11 mouse cellular contexts compared by ENCODE assay signal in genomic region chr16:90710313-90710712, GRCm38 (mm10). TPM values are rescaled to one million over a fixed set of nuclear protein-coding genes. Genes with fewer than 3 reads are reported as not detected.
DNase-seq lines count a peak whose midpoint lies in the region; ATAC-seq and TF ChIP-seq lines count a peak whose summit lies in the region.
"Had no signal": no experiment of that assay in that cellular context is flagged by ENCODE, and none has a peak within 500 bp of the region (broad histone marks: within the 10 kb centered on the region; RNA-seq: fewer than 3 reads in every experiment).

No protein-coding gene starts in this region.

- H3K27ac ChIP-seq in heart, embryonic 12.5 days (ENCODE audit: poor library complexity, severe bottlenecking): 0 out of 2 replicates have a peak overlapping the region, but pooled peaks have one; percentile 2
- no peak overlapping the region for H3K27ac ChIP-seq in CH12.LX (ENCODE audit: insufficient read depth, low read depth)
- peak overlapping the region; percentile 76 for H3K27ac ChIP-seq in forebrain, embryonic 12.5 days
- no peak overlapping the region for H3K27ac ChIP-seq in midbrain, embryonic 11.5 days (ENCODE audit: low read depth, low read length)
- H3K27ac ChIP-seq in thymus, adult 2 months (ENCODE audit: control insufficient read depth, insufficient read depth, low read length): no peak overlapping the region

- dilution Hi-C loops in CH12.LX (cut with MboI; ENCODE audit: extremely low pct_ligation_motif_present, extremely low pct_unique_long_range_greater_than_20kb, low sequenced_read_pairs): no loop called here

- no peak for DNase-seq in heart, adult 9 months (ENCODE audit: low spot score in 2 of 2)
- DNase-seq in CH12.LX (ENCODE audit: extremely low read depth): no peak
- DNase-seq in midbrain, embryonic 11.5 days (ENCODE audit: low spot score, missing footprints): no peak
- no peak for DNase-seq in thymus, adult 2 months
- no peak for DNase-seq in layer of hippocampus, adult 11-12 months (ENCODE audit: low spot score)
- DNase-seq in kidney, adult 8-10 months: no peak

- H3K79me2 ChIP-seq in CH12.LX (replicated peaks; ENCODE audit: control insufficient read depth, extremely low read depth, insufficient read depth, poor library complexity, severe bottlenecking): no peaks in the 10 kb centered on the region

- no peak for TF ChIP-seq CTCF in CH12.LX (conservative IDR thresholded peaks at IDR 0.05 in 1 of 2, IDR thresholded peaks at IDR 0.05 in 1 of 2; ENCODE audit: low read depth in 2 of 2, low read length in 2 of 2)
- no peak for TF ChIP-seq CTCF in thymus, adult 2 months (IDR thresholded peaks at IDR 0.05; ENCODE audit: borderline replicate concordance, control insufficient read depth, extremely low read depth, insufficient read depth, low read length, poor library complexity)

- H3K4me1 ChIP-seq in heart, embryonic 12.5 days (replicated peaks): peaks cover 46% of the 10 kb centered on the region
- peaks cover 7 to 17% of the 10 kb centered on the region in 2 experiments; a peak in 3 of 4 replicates for H3K4me1 ChIP-seq in CH12.LX (ENCODE audit: control insufficient read depth in 1 of 2, insufficient read depth in 2 of 2)
- H3K4me1 ChIP-seq in forebrain, embryonic 12.5 days: peaks cover 32% of the 10 kb centered on the region
- H3K4me1 ChIP-seq in midbrain, embryonic 11.5 days (ENCODE audit: control insufficient read depth, insufficient read depth, low read length): peaks cover 12% of the 10 kb centered on the region
- H3K4me1 ChIP-seq in thymus, adult 2 months (replicated peaks; ENCODE audit: control insufficient read depth, insufficient read depth, low read length): no peaks in the 10 kb centered on the region

- no peak for TF ChIP-seq EP300 in CH12.LX (IDR thresholded peaks at IDR 0.05; ENCODE audit: low read length)

- no peak overlapping the region; the same call in 1 of the 2 replicates for H3K9ac ChIP-seq in heart, embryonic 12.5 days
- no peak overlapping the region for H3K9ac ChIP-seq in CH12.LX (ENCODE audit: insufficient read depth, low read depth)
- H3K9ac ChIP-seq in forebrain, embryonic 12.5 days: 0 out of 2 replicates have a peak overlapping the region, but pooled peaks have one; percentile 29
- 0 out of 2 replicates have a peak overlapping the region, but pooled peaks have one; percentile 9 for H3K9ac ChIP-seq in midbrain, embryonic 11.5 days (ENCODE audit: low read length)

- WGBS in heart, embryonic 12.5 days: 71% methylated on average over 12 of the region's 12 CpGs
- 76% methylated on average over 12 of the region's 12 CpGs for WGBS in forebrain, embryonic 12.5 days
- WGBS in midbrain, embryonic 11.5 days: 75% methylated on average over 12 of the region's 12 CpGs
- 77% methylated on average over 12 of the region's 12 CpGs for WGBS in thymus, adult 2 months

- TF ChIP-seq RAD21 in CH12.LX (IDR thresholded peaks at IDR 0.05; ENCODE audit: low read depth, low read length): no peak

- H3K9me3 ChIP-seq in heart, embryonic 12.5 days (replicated peaks): no peaks in the 10 kb centered on the region
- peaks cover 5% of the 10 kb centered on the region for H3K9me3 ChIP-seq in CH12.LX (replicated peaks; ENCODE audit: low read length)
- H3K9me3 ChIP-seq in forebrain, embryonic 12.5 days: no peaks in the 10 kb centered on the region
- no peaks in the 10 kb centered on the region for H3K9me3 ChIP-seq in midbrain, embryonic 11.5 days (ENCODE audit: control insufficient read depth, low read length)

- no peaks in the 10 kb centered on the region for H3K36me3 ChIP-seq in heart, embryonic 12.5 days
- H3K36me3 ChIP-seq in CH12.LX (replicated peaks in 1 of 2; ENCODE audit: control insufficient read depth in 1 of 2, insufficient read depth in 1 of 2, low read length in 1 of 2): no peaks in the 10 kb centered on the region
- no peaks in the 10 kb centered on the region for H3K36me3 ChIP-seq in forebrain, embryonic 12.5 days (replicated peaks)
- no peaks in the 10 kb centered on the region for H3K36me3 ChIP-seq in midbrain, embryonic 11.5 days (ENCODE audit: control insufficient read depth, insufficient read depth, low read length)
- no peaks in the 10 kb centered on the region for H3K36me3 ChIP-seq in thymus, adult 2 months (ENCODE audit: control insufficient read depth, insufficient read depth, low read length)

- H3K4me3 ChIP-seq in heart, embryonic 12.5 days: no peak overlapping the region
- H3K4me3 ChIP-seq in CH12.LX (replicated peaks in 1 of 3; ENCODE audit: low read depth in 2 of 3, low read length in 2 of 3, poor library complexity in 1 of 3): no peak overlapping the region
- peak overlapping the region; percentile 17; the same call in 1 of the 2 replicates for H3K4me3 ChIP-seq in forebrain, embryonic 12.5 days (replicated peaks)
- H3K4me3 ChIP-seq in midbrain, embryonic 11.5 days (ENCODE audit: low read depth, low read length): no peak overlapping the region
- no peak overlapping the region for H3K4me3 ChIP-seq in thymus, adult 2 months (ENCODE audit: control insufficient read depth, insufficient read depth, low read length)

- no peak for TF ChIP-seq POLR2A in CH12.LX (IDR thresholded peaks at IDR 0.05; ENCODE audit: low read depth, low read length)
- TF ChIP-seq POLR2A in thymus, adult 2 months (IDR thresholded peaks at IDR 0.05; ENCODE audit: control insufficient read depth, extremely low read depth, insufficient read depth, low read length, poor library complexity): no peak

- in situ Hi-C loops in CH12.LX (cut with MboI; ENCODE audit: low pct_ligation_motif_present, low pct_unique_long_range_greater_than_20kb, low sequenced_read_pairs): loop anchor here (25.0 kb wide), 1 partner anchor 323 kb away; the partner anchor contains the start of gene Hunk

- H3K4me2 ChIP-seq in heart, embryonic 12.5 days: peak overlapping the region; percentile 53
- H3K4me2 ChIP-seq in CH12.LX (ENCODE audit: insufficient read depth, low read depth, poor library complexity, severe bottlenecking): no peak overlapping the region; the same call in 1 of the 2 replicates
- H3K4me2 ChIP-seq in forebrain, embryonic 12.5 days: peak overlapping the region; percentile 46
- H3K4me2 ChIP-seq in midbrain, embryonic 11.5 days: peak overlapping the region; percentile 24; the same call in 1 of the 2 replicates

- ATAC-seq in heart, embryonic 12.5 days (ENCODE audit: insufficient number of reproducible peaks, low FRiP score): no peak
- no peak for ATAC-seq in forebrain, embryonic 12.5 days (ENCODE audit: low FRiP score)
- no peak for ATAC-seq in midbrain, embryonic 11.5 days (ENCODE audit: low FRiP score)

- 0 out of 2 replicates have a peak, but pooled peaks cover 10% of the 10 kb centered on the region for H3K27me3 ChIP-seq in heart, embryonic 12.5 days (replicated peaks)
- H3K27me3 ChIP-seq in CH12.LX (replicated peaks): peaks cover 60% of the 10 kb centered on the region
- H3K27me3 ChIP-seq in forebrain, embryonic 12.5 days: peaks cover 14% of the 10 kb centered on the region; the same call in 1 of the 2 replicates
- H3K27me3 ChIP-seq in midbrain, embryonic 11.5 days (ENCODE audit: control insufficient read depth, insufficient read depth, low read length): no peaks in the 10 kb centered on the region; the same call in 1 of the 2 replicates
- H3K27me3 ChIP-seq in thymus, adult 2 months (ENCODE audit: control insufficient read depth, insufficient read depth, low read length): no peaks in the 10 kb centered on the region

TF ChIP-seq in CH12.LX, 34 proteins besides CTCF, POLR2A, EP300 and RAD21:
- TF ChIP-seq BHLHE40 (IDR thresholded peaks at IDR 0.05; ENCODE audit: low read depth, low read length) (peak; percentile 55), ZC3H11A (IDR thresholded peaks at IDR 0.05; ENCODE audit: low read depth, low read length) (no peak), USF2 (conservative IDR thresholded peaks at IDR 0.05; ENCODE audit: low read depth, low read length) (no peak), GABPA (IDR thresholded peaks at IDR 0.05; ENCODE audit: insufficient replicate concordance, low read depth, low read length) (no peak), TCF12 (IDR thresholded peaks at IDR 0.05; ENCODE audit: low read depth, low read length) (no peak), CHD2 (IDR thresholded peaks at IDR 0.05; ENCODE audit: low read length) (no peak)

RNA-seq across cellular contexts. Expression of gene Mis18a, which starts 16.9 kb away (rescaled TPM):
- 36.9 and 38.9 TPM in 2 replicates for polyA plus RNA-seq in heart, embryonic 12.5 days (2016; fragmentation: Nextera tagmentation; extraction: Ambion mirVana)
- total RNA-seq in CH12.LX (2012; rRNA removed) (49.0 and 51.7 TPM in 2 replicates), CH12.LX (2014; rRNA removed) (113 and 120 TPM in 2 replicates)
- 38.3 and 40.5 TPM in 2 replicates for polyA plus RNA-seq in CH12.LX (2012; ENCODE audit: insufficient read length, low read depth)
- polyA plus RNA-seq in forebrain, embryonic 12.5 days (2016; fragmentation: Nextera tagmentation; extraction: Ambion mirVana): 80.1 and 82.0 TPM in 2 replicates
- polyA plus RNA-seq in midbrain, embryonic 11.5 days (2014; fragmentation: Nextera tagmentation; extraction: Ambion mirVana): 82.1 and 92.5 TPM in 2 replicates
- polyA plus RNA-seq in thymus, adult 2 months (2012; rRNA removed): 44.7 and 46.3 TPM in 2 replicates

RNA-seq across cellular contexts. Expression of gene Mrap, which starts 27.7 kb away (rescaled TPM):
- polyA plus RNA-seq in heart, embryonic 12.5 days (2016; fragmentation: Nextera tagmentation; extraction: Ambion mirVana): 26.3 and 26.4 TPM in 2 replicates
- total RNA-seq in CH12.LX (2012; rRNA removed): not detected in 2 replicates
- not detected in 2 replicates for total RNA-seq in CH12.LX (2014; rRNA removed)
- not detected in 2 replicates for polyA plus RNA-seq in CH12.LX (2012; ENCODE audit: insufficient read length, low read depth)
- not detected in 2 replicates for polyA plus RNA-seq in forebrain, embryonic 12.5 days (2016; fragmentation: Nextera tagmentation; extraction: Ambion mirVana)
- polyA plus RNA-seq in midbrain, embryonic 11.5 days (2014; fragmentation: Nextera tagmentation; extraction: Ambion mirVana): 0.49 and 0.59 TPM in 2 replicates
- 39.0 and 41.1 TPM in 2 replicates for polyA plus RNA-seq in thymus, adult 2 months (2012; rRNA removed)
- total RNA-seq: megakaryocyte, adult 5-6 weeks had no signal
- polyA plus RNA-seq: C2C12; kidney, embryonic 14.5 days had no signal

Comparison
In these comparisons a context has a peak if more than half of its experiments do, and no peak if none do; other contexts are left out.
1. H3K27ac ChIP-seq: peak in heart, embryonic 12.5 days (single experiment) and forebrain, embryonic 12.5 days (single experiment); none in CH12.LX (single experiment), midbrain, embryonic 11.5 days (single experiment) and thymus, adult 2 months (single experiment).
2. H3K9ac ChIP-seq: peak in forebrain, embryonic 12.5 days (single experiment) and midbrain, embryonic 11.5 days (single experiment); none in heart, embryonic 12.5 days (single experiment) and CH12.LX (single experiment).
3. RNA of gene Mrap, which starts 27.7 kb away (polyA plus RNA-seq): 39.0 to 41.1 TPM in thymus, adult 2 months and 26.3 to 26.4 TPM in heart, embryonic 12.5 days; 0.49 to 0.59 TPM in midbrain, embryonic 11.5 days, not detected in CH12.LX and not detected in forebrain, embryonic 12.5 days; every median in the first group is over 10 times any median in the second.